Mouse (Mus musculus) telencephalon, adult 2 months (tissue): ENCODE measurements around the gene Ubac1.

Experiments
- DNase-seq: peaks from one replicate; pipeline ENCODE4 v3.0.0-alpha.2; 2011; ENCODE audit warnings: low read depth, low spot score

The Ubac1 gene

DNA sequence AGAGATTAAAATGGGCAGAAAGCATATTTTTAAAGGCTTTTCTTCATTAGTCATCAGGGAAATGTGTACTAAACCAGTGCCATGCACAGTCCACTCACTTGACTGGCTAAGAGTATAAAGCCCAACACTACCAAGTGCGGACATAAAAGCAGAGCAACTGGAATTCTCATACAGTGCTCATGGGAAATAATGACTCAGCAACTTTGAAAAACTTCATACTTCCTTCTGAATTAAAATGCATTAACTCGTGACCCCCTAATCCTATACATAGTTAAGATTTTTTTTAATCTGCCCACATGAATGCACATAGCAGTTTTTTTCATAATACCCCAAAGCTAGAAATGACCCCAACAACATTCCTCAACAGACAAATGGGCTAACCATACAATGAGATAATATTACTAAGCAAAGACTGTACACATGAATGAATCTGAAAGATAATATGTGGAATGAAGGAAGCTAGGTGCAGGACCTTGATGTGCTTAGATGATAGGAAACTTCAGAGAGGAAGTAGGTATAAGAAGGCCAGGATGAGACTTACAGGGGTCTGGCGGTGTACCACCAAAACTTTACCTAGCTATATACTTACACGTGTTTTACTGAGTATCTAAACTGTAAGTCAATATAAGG is 46.3 kb downstream of the Ubac1 start:
- DNase-seq, result no peak

DNA sequence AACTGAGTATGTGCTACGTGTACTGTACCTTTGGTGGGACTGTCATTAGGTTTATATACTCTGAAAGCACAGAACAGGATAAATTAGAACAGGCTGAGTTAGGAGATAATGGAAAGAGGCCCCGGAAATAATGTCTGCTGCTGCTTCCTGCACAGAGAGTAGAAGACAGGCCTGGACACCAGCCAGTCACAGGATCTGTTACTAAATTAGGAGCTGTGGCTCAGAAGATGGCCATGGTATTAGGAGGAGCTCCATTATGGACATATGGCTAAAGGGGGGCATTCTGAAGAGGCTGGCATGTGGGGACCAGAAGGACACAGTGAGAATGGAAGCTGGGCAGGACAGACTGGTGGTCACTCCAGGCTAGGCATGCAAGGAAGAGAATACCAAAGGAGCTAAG is 51.1 kb downstream of the Ubac1 start:
- no peak for DNase-seq

- no peak for DNase-seq
Measured at GRCm38 (mm10) chr2:25969319-25969718, 52.2 kb downstream of the Ubac1 start.

GRCm38 (mm10) chr2:25949291-25949690 is 72.3 kb downstream of the Ubac1 start:
- DNase-seq, result no peak
